Mouse (Mus musculus) adrenal gland, adult (tissue): ENCODE results near the gene Lrrc75b.

Experiments used
- DNase-seq, 2 experiments: peaks; one replicate each; pipeline ENCODE4 v3.0.0; 2022 to 2023; ENCODE audit warnings: low spot score in 1 of 2; ENCODE audit not compliant: inconsistent age in 2 of 2

Lrrc75b gene

DNA sequence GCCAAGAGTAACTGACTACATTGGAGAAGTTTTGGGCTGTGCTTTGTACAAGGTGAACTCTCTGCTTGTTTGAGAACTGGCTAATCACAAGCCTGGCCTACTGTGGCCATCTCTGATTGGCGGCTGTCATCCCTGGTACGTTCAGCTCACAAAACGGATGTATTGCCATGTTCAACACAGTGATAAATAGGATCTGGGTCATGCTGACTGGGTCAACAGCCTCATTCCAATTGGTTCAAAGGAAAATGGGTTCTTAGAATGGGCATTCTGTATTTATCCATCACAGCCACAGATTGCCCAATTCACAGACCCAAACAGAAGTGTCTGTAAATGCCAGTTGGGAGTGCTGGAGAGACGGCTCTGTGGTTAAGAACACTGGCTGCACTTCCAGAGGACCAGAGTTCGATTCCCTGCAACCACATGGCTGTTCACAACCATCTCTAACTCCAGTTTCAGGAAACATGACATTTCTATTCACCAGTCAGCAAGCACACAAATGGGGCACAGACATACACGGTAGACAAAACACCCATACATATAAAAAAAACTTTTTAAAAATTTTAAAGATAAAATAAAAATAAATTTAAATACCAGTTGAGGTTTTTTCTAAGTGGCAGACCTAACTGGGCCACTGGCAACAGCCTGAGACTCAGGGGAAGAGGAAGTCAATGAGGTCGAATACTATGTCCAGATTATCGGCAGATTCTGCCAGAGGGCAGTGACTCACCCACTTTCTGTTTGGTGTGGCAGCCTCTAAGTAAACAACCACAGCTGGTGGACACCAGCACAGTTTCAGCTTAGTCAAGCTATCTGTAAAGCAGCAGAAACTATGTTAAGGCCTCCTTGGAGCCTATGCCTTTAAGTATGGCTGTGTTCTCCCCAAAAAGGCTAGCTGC, 55.6 kb downstream of the Lrrc75b start:
- peak in 1 of 2 experiments; percentile 74 for DNase-seq

DNA sequence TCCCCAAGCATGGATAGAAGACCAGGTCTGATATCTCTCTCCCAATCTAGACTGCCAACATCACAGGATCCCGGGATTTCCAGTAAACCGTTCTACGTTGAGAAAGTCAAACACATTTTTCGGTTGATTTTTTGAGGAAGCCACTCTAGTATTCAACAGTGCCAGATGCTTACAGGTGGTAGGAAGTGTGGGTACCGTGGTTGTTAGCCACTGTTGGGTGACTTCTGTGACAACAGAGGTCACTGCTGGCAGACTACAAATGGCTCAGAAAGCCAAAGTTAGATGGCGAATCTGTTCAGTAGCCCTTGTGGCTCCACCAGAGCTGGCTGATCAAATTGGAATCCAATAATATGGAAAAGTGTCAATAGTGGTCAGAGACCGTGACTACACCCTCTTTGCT, 56.4 kb downstream of the Lrrc75b start:
- no peak for DNase-seq

DNA sequence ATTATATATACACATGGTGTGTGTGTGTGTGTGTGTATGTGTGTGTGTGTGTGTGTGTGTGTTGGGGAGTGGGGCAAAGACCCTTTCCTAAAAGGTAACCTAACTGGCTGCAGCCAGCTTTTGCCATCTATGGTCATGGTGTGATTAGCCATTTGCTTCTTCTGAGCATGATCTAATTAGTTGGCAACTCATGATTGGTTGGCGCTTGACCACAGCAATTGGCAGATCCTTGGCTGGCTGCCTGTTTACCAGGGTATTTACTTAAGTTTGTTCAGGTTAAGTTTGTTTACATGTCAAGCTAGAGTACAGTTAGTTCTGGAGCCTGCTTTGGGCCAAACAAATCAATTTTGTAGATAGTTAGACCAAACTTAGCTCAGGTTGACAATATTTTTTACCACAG, 58.5 kb downstream of the Lrrc75b start:
- no peak for DNase-seq

DNA sequence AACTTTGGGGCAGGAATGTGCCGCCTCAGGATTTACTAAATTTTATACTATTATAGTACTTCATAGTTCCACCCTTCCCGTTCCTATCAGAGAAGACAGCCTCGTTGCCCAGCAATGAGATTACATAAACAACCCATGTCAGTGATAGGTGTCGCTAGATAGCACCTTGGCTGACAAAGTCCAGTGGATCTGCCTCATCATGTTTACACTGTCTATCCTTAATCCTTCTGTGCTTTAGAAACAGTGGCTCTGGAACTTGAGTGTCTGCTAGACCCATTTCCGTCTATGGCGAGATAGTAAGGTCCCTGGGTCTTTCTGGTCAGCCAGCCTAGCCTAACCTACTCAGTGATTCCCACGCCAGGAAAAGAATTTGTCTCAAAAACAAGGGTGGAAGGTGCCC, 59.8 kb downstream of the Lrrc75b start:
- no peak for DNase-seq
